Mouse (Mus musculus) ES-CJ7 (cell line): ENCODE results near the gene Pcbp4.
A peak's percentile ranks its signal among the peaks of the same experiment; 100 is the strongest.
"Not testable (repeated sequence)": the region's sequence is repeated elsewhere in the genome, so short reads cannot be mapped to it uniquely, and the experiment has no call there.

Source experiments
- DNase-seq: peaks from one replicate; pipeline ENCODE4 v3.0.0; 2011; ENCODE audit warnings: low read depth, low spot score

Pcbp4 gene

DNA sequence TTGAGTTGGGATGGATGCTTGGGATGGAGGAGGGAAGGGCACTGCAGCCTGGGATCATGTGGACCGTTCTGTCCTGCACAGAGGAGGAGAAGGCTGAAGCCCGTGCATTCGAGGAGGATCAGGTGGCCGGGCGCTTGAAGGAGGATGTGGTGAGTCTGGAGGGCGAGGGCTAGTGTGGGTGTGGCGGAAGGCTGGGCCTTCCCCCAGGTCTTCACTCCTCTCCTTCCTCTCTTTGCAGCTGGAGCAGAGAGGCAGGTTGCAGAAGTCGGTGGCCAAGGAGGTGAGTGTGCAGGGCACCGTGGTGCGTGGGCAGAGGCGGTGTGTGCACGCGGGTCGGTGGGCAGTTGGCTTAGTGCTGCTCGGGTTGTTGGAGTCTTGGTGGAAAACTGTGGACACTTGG is 28.0 kb downstream of the Pcbp4 start:
- DNase-seq: no peak

DNA sequence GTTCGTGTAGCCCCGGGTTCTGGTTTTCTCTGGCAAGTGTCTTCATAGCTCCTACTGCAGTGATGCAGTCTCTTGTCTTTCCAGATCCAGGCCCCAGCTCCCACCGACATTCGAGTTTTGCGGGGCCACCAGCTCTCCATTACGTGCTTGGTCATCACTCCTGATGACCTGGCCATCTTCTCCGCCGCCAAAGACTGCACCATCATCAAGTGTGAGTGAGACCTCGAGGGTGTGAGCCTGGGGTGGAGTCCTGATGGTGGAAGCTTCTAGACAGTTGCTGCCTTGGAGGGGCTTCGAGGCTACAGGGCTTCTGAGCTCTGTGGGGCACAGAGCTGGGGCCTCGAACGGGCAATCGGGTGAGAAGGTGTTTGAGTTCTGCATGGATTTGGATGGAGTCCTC is 28.6 kb downstream of the Pcbp4 start:
- no peak for DNase-seq

DNA sequence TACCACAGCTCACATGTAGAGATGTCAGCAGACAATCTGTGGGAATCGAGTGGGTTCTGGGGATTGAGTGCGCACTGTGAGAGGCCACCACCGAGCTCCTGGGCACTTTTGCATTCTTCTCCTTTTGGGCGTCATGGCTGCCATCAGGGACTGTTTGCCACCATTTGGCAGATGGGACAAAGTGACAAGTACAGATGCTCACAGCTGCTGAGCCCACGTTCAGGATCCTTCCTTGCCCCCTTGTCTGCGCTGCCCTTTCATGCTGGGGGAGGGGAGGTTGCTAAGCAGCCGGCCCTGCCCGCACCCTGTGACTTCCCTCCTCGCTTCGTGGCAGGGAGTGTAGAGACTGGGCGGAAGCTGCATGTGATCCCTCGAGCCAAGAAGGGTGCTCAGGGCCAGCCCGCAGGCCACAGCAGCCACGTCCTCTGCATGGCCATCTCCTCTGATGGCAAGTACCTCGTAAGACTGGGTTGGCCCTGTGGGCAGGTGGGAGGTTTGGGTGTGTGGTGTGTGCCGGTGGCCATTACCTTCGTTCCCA is 29.6 kb downstream of the Pcbp4 start:
- DNase-seq: no peak

DNA sequence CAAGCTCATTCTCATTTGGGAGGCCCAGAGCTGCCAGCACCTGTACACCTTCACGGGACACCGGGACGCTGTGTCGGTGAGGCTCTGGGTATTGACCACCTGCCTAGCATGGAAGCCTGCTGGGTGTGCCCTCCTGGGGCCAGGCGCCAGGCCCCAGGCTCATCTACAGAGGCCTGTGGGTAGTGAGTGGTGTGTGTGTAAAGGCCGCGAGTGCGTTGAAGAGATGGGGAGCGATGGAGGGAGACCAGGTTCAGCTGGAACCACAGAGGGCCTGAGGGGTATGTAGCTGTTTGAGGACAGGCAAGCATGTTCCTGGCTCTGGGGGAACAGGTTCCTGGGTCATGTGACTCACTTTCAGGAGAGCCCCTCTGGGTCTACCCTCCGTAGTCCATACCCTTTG is 30.0 kb downstream of the Pcbp4 start:
- DNase-seq: no peak

DNA sequence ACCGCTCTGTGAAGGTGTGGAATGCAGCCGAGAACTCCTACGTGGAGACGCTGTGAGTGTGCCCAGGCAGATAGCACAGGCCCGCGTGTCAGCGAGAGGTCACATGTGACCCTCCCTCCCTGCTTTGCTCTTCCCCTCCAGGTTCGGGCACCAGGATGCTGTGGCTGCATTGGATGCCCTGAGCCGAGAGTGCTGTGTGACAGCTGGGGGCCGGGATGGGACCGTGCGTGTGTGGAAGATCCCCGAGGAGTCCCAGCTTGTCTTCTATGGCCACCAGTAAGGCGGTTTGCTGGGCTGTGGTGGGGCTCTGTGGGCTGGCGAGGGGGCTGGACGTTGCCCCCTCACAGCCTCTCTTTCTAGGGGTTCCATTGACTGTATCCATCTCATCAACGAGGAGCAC is 30.5 kb downstream of the Pcbp4 start:
- DNase-seq: no peak

DNA sequence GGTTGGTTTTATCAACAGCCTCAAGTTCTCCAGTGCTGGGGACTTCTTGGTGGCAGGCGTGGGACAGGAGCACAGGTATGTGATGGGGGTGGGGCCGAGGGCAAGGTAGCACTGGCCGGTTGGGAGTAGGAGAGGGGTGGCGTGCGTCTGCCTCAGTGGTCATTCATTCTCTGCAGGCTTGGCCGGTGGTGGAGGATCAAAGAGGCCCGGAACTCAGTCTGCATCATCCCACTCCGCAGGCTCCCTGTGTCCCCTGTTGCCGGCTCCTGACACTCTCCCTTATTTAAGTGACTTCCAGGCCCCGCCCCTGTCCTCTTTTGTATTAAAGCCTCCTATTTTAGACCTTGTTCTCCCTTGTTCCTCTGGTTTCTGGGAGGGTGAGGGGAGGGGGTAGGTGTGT is 32.0 kb downstream of the Pcbp4 start:
- peak; percentile 40 for DNase-seq

DNA sequence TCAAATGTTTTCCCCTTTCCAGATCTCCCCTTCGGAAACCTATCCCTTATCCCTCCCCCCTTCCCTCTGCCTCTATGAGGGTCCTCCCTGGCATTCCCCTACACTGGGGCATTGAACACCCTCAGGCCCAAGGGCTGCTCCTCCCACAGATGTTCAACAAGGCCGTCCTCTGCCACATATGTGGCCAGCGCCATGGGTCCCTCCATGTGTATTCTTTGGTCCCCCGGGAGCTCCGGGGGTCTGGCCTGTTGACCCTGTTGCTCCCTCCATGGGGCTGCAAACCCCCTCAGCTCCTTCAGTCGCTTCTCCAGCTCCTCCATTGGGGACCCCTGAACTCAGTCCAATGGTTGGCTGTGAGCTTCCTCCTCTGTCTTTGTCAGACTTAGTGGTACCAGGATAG is 34.5 kb downstream of the Pcbp4 start:
- not testable (repeated sequence) for DNase-seq

DNA sequence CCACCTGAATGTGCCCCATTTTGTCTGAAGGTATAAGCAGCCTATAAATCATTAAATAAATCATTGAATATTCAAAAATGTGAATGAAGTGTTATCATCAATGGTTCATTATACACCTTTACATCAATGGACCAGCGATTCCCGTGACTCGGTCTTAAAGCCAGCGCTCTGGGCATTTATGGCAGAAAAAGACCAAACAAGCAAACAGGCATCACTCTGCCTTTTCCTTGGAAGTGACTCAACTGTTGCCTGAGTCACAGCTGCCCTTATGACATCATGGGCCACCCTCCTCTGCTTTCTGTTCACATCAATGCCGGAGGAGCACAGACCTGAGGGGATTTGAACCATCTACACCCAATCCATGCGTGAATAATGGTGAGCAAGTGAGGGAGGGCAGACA is 46.6 kb downstream of the Pcbp4 start, which contains the start of gene Iqcf1:
Gene Iqcf1 (plus strand): TSS at position 301 of the 400 bp plus-strand sequence.
- no peak for DNase-seq

DNA sequence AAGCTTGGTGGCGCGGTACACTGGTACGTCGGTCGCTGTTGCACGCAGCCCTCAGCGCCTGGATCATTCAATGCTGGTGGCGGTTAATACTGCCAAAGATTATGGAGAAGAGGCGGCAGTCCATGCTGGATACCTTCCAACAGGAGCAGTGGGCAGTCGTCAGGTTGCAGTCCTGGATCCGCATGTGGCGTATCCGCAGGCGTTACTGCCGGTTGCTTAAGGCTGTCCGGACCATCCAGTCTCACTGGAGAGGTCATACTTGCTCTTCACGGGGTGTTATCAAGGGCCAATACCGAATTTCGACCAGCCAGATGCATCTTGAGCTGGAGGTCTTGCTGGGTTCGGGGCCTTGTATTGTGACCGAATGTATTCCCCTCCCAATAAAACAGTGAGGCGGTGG is 48.8 kb downstream of the Pcbp4 start:
- no peak for DNase-seq

DNA sequence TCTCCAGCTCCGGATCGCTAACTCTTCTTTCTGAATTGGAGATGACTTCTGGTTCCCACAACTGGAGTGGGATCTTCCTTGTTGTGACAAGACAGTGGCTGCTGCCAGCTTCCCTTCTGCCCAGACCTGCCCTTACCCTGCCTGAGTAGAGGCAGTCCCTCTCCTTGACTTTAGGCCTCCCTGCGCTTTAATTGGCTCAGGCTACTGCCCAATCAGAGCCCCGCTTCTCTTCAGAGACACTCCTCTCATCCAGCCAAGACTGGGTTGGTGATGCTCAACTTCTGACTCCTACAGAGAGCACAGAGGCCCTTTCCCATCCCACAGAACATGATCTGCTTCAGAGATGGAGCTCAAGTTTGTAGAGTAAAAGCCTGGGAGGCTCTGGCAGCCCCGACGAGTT is 51.2 kb downstream of the Pcbp4 start:
- DNase-seq: peak; percentile 53

DNA sequence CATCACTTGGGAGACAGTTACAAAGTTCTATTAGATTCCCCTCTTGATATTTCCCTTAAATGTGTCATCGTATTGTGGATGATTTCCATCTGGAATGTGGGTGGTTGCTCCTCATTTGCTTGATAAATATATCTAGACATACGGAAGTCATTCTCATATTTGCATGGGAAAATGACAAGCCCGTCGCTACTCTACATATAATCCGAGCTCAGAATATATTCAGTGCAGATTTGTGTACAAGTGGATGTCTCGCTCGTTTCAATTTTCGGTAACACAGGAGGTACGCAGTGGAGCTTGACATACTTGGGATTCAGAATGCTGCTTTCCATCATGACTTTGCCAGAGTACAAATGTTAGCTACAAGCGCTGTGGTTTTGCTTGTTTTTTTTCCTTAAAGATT is 56.3 kb downstream of the Pcbp4 start:
- DNase-seq: no peak

DNA sequence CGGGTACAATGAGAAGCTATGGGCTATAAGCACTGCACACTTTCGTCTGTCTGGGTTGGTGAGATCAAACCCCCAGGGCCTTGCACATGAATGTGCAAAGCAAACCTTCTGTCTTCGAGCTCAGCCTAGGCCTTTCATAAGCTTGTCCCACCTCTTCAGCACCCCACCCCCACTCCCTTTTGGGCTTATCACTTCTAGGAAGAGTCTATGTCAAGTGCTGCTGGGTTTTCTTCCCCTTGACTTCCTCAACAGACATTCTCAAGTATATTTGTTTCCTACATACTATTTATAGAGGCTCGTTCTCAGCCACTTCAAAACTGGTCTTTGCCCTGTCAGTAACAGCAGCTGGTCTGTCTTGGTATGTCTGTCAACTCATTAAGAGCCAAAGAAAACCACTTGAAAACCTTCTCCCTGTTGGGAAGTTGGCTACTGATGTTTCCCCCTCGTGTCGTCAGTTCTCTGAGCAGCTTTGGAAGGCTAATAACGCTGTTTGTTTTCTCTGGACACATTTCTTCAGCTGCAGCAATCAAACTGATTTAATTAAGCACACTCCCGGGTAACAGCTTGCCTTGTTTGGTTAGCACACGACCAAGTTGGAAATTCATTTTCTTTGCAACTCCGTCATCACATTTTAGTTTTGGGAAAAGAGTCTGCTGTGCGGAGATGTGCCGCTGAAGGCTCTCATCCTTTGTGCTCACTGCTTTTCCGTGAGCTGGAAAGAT is 59.8 kb downstream of the Pcbp4 start:
- no peak for DNase-seq

DNA sequence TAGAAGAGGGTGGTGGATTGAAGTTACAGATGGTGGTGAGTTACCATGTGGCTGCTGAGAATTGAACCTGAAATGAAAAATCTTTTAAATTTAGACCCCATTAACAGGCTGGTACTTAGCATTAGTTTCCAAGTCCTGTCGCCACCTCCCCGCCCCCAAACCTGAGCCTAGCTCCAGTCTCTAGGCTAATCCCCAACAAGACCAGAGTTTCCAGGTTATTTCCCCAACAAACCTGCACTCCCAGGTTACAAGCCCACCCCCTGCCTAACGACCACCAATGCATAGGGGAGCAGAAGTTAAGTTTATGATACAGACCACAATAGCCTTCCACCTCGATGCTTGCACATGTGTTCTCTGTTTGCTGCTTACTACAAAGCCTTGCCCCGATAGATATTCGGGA is 60.5 kb downstream of the Pcbp4 start:
- no peak for DNase-seq
